Mouse (Mus musculus) heart, adult 2 months (tissue): ENCODE data around the gene Aph1c. TPM values are rescaled to one million over a fixed set of nuclear protein-coding genes. Genes with fewer than 3 reads are reported as not detected.

ENCODE experiments used
- DNase-seq, 2 experiments: peaks; one replicate each; pipeline ENCODE4 v3.0.0; 2021
- H3K27ac ChIP-seq: fragments of 200-600 bp; 2 replicates; pipeline ENCODE4 v1.8.1; 2022
- H3K27me3 ChIP-seq: fragments of 200-500 bp; 2 replicates; pipeline ENCODE4 v1.6.1; 2012; ENCODE audit warnings: mild to moderate bottlenecking, low read length, inconsistent platforms, mixed read lengths; ENCODE audit not compliant: control insufficient read depth, insufficient read depth
- H3K36me3 ChIP-seq: fragments of 200-500 bp; 2 replicates; pipeline ENCODE4 v1.6.1; 2012; ENCODE audit warnings: low read length, inconsistent platforms; ENCODE audit not compliant: control insufficient read depth, insufficient read depth
- H3K4me1 ChIP-seq: fragments of 200-500 bp; 2 replicates; pipeline ENCODE4 v1.6.1; 2011; ENCODE audit warnings: low read length; ENCODE audit not compliant: control insufficient read depth, insufficient read depth
- H3K4me3 ChIP-seq: fragments of 200-600 bp; 2 replicates; pipeline ENCODE4 v1.8.1; 2022
- H3K79me2 ChIP-seq: fragments of 200-500 bp; replicated peaks from 2 replicates; pipeline ENCODE4 v1.6.1; 2012; ENCODE audit warnings: mild to moderate bottlenecking, inconsistent platforms, low read length, moderate library complexity, mixed read lengths; ENCODE audit not compliant: control insufficient read depth, insufficient read depth
- H3K9ac ChIP-seq: fragments of 200-500 bp; 2 replicates; pipeline ENCODE4 v1.6.1; 2012; ENCODE audit warnings: low read depth, mild to moderate bottlenecking, control low read depth, inconsistent platforms, low read length, mixed read lengths
- CTCF ChIP-seq: fragments of 200-600 bp; IDR thresholded peaks from 2 replicates; pipeline ENCODE4 v1.8.1; 2022; ENCODE audit warnings: antibody characterized with exemption, mild to moderate bottlenecking, moderate library complexity
- EP300 ChIP-seq: fragments of 200-500 bp; IDR thresholded peaks from 2 replicates; pipeline ENCODE4 v1.6.1; 2011; ENCODE audit warnings: low read depth, low read length, control low read depth; ENCODE audit not compliant: insufficient read depth
- POLR2A ChIP-seq: fragments of 200-500 bp; IDR thresholded peaks from 2 replicates; pipeline ENCODE4 v1.6.1; 2011; ENCODE audit warnings: mild to moderate bottlenecking, low read depth, low read length, control low read depth; ENCODE audit not compliant: insufficient read depth
- WGBS: fragments of 180-500 bp; shearing (Covaris S2); methylation state at CpG from one replicate; pipeline ENCODE4 v1.1.7; 2018; 5-methylcytosine and 5-hydroxymethylcytosine counted together
- intact Hi-C: fragments of 180-260 bp; cut with DNase I; formaldehyde crosslinking; loops from one replicate; pipeline ENCODE4 v1.15.1; 2025
- polyA plus RNA-seq: library from polyadenylated mRNA; depleted of rRNA; stranded (reverse); fragments of >200 nt; gene quantifications from 2 replicates; pipeline ENCODE4 v1.2.3, GENCODE M21; 2012
- total RNA-seq, 2 experiments: library from RNA; stranded (reverse); gene quantifications; 2 replicates each; pipeline ENCODE4 v1.2.3; 2021

The Aph1c gene
- total and polyA plus RNA-seq, 3 experiments, result 0.43 to 1.2 (median 1.1) TPM

DNA sequence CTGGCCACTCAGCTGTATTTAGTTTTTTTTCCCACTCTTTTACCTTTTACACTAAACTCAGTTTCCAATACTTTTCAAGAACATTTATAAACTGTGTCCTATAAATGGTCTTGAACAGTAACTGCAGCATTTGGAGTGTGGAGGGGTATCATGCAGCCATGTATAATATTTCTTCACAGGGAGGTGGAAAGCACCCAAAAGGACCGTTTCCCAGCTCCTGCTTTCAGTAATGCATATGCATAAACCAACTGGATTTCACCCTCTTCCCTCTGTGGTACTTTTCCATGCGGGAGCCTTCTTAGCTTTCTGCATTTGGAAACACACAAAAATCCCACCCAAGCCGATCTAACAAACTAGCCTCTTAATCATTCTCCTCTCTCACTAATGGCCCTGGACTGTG is 30.2 kb upstream of the Aph1c start:
- intact Hi-C loops, result no loop called here
- no peaks in the 10 kb centered on the region for H3K27me3 ChIP-seq
- whole genome bisulfite sequencing, result 79% methylated on average over 3 of the region's 3 CpGs
- no peak overlapping the region for H3K9ac ChIP-seq
- H3K27ac ChIP-seq, result no peak overlapping the region
- H3K79me2 ChIP-seq, result 0 out of 2 replicates have a peak, but pooled peaks cover 3% of the 10 kb centered on the region
- peaks cover 11% of the 10 kb centered on the region for H3K4me1 ChIP-seq
- H3K4me3 ChIP-seq, result no peak overlapping the region
- H3K36me3 ChIP-seq, result peaks cover 7% of the 10 kb centered on the region
- TF ChIP-seq POLR2A (no peak), EP300 (no peak), CTCF (no peak; the same call in 1 of the 2 replicates)
- DNase-seq, result no peak

DNA sequence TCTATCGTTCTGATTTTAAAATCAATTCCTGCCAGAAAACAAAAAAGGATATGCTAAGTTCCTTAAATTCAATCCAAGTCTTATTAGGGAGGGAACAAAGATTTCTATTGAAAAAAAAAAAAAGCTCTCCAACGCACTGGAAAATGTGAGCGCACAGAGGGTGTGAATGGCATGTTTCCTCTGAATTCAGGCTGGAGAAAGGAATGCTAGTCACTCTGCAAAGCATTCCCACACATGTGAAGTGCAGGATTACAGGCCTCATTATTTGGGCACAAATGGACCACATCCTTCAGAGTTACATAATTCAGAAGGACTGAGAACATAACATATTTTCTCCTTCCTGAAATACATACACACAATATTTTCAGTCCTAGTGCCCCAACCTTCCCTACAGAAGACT is 28.9 kb upstream of the Aph1c start:
- no peaks in the 10 kb centered on the region for H3K27me3 ChIP-seq
- no peaks in the 10 kb centered on the region for H3K79me2 ChIP-seq
- intact Hi-C loops, result no loop called here
- peak overlapping the region; percentile 64 for H3K27ac ChIP-seq
- WGBS, result 43% methylated on average over 3 of the region's 3 CpGs
- H3K36me3 ChIP-seq, result peaks cover 7% of the 10 kb centered on the region
- no peak overlapping the region for H3K9ac ChIP-seq
- peak in 1 of 2 experiments; percentile 18 for DNase-seq
- peaks cover 9% of the 10 kb centered on the region for H3K4me1 ChIP-seq
- TF ChIP-seq POLR2A (no peak), CTCF (no peak), EP300 (no peak)
- no peak overlapping the region for H3K4me3 ChIP-seq

DNA sequence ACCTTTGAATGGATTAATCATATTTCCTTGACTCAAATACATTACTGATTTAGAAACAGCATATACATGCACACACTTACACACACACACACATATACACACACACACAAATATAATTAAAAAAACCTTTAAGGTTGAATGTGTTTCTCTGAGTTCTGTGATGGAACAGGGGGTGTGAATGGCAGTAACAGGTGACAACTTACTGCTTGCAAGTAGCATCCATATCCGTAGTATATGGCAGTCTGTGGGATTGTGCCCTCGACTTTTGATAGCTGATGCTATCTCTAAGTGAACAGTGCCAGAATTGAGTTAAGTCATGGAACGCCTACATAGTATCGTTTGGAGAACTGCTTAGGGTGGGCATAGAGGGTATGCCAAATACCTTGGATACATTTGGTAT is 27.7 kb upstream of the Aph1c start:
- no peaks in the 10 kb centered on the region for H3K27me3 ChIP-seq
- peaks cover 5% of the 10 kb centered on the region for H3K36me3 ChIP-seq
- WGBS, result 86% methylated on average over 4 of the region's 4 CpGs
- H3K27ac ChIP-seq, result no peak overlapping the region
- DNase-seq, result no peak
- intact Hi-C loops, result no loop called here
- TF ChIP-seq CTCF (no peak), EP300 (no peak), POLR2A (no peak)
- H3K4me1 ChIP-seq, result peaks cover 6% of the 10 kb centered on the region
- H3K4me3 ChIP-seq, result no peak overlapping the region
- no peaks in the 10 kb centered on the region for H3K79me2 ChIP-seq
- H3K9ac ChIP-seq, result no peak overlapping the region

DNA sequence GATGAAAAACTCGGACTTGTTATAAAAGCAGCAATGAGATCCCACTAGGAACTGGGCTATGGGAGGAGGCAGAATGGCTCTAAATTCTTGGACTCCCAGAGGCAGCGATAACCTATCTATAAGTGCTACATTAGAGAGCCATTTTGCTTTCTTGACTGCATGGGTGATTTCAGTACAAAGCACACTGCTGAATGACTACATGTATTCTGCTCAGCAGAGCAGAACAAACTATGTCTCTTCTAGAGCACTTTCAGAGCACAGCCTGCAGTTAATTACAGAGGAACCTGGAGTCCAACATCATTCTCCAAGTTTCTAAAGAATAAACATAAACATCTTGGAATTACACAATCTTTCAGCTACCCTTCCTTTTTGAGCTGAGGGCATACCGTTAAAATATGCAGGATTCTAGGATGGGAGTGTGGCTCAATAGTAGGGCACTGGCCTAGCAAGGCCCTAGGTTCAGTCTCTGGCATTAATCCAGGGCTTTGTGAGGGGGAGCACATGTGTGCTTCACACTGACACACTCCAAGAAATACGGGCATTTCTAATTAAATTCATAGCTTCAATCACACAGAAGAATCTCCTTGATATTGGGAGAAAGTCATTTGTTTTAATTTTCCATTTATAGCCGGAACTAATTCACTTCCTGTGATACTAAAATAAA is 26.7 kb upstream of the Aph1c start:
- intact Hi-C loops, result no loop called here
- H3K36me3 ChIP-seq, result peaks cover 5% of the 10 kb centered on the region
- no peak overlapping the region for H3K27ac ChIP-seq
- no peak overlapping the region for H3K4me3 ChIP-seq
- no peak for DNase-seq
- no peaks in the 10 kb centered on the region for H3K79me2 ChIP-seq
- H3K4me1 ChIP-seq, result peaks cover 6% of the 10 kb centered on the region
- 66% methylated on average over 5 of the region's 5 CpGs for WGBS
- H3K9ac ChIP-seq, result no peak overlapping the region
- TF ChIP-seq EP300 (no peak), CTCF (no peak), POLR2A (no peak)
- H3K27me3 ChIP-seq, result no peaks in the 10 kb centered on the region

DNA sequence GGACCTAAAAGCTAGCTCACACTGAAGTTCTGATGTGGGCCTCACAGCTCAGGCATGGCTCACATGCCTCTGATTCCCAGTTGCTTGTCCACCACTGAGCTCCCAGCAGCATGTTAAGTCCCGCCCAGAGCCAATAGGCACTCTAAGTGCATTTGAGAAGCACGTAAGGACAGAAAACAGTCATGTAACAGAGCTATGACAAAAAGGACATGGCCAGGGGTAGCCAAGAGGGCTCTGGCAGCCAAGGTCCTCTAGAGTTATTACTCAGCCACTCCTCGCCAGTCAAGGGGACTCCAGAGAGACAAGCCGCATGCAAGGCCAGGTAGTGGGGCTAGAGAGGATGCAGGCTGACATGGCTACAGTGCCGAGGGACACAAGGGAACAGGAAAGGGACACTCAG is 25.0 kb upstream of the Aph1c start:
- intact Hi-C loops, result loop anchor here (5.0 kb wide), 1 partner anchor 78 kb away; no protein-coding TSS in a partner anchor
- WGBS, result 94% methylated on average over 5 of the region's 5 CpGs

DNA sequence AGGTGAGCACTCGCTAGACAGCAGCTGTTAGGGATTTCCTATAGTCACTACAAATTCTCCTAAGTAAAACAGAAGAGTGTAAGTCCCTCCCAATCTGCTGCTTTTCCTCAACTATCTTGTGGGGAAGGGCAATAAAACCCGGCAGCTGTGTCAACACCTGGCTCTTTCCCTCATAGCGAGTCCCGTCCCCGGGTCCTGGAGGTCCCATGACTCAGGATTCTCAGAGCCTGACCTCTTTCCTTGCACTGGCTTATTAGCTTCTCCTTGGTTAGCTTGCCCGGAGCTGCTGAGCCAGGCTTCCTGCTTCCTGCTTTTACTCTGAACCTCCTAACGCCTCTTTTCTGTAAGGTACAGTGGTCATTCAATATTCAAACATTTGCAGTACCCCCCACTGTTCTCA is 21.3 kb upstream of the Aph1c start:
- 51% methylated on average over 7 of the region's 7 CpGs for WGBS
- Histone ChIP-seq H3K4me3 (no peak overlapping the region), H3K27ac (no peak overlapping the region), H3K4me1 (no peaks in the 10 kb centered on the region; the same call in 1 of the 2 replicates), H3K9ac (no peak overlapping the region), H3K36me3 (no peaks in the 10 kb centered on the region), H3K27me3 (no peaks in the 10 kb centered on the region), H3K79me2 (no peaks in the 10 kb centered on the region)
- no peak for DNase-seq
- intact Hi-C loops, result loop anchor here (5.0 kb wide), 1 partner anchor 81 kb away; no protein-coding TSS in a partner anchor
- no peak for TF ChIP-seq POLR2A

More for the DNA sequence above, 25.0 kb upstream of the Aph1c start:
- Histone ChIP-seq H3K27ac (no peak overlapping the region), H3K27me3 (no peaks in the 10 kb centered on the region), H3K4me1 (peaks cover 3% of the 10 kb centered on the region), H3K4me3 (no peak overlapping the region), H3K9ac (no peak overlapping the region), H3K36me3 (peaks cover 5% of the 10 kb centered on the region), H3K79me2 (no peaks in the 10 kb centered on the region)
- TF ChIP-seq POLR2A, result no peak
- TF ChIP-seq EP300, result no peak
- no peak for TF ChIP-seq CTCF
- no peak for DNase-seq

DNA sequence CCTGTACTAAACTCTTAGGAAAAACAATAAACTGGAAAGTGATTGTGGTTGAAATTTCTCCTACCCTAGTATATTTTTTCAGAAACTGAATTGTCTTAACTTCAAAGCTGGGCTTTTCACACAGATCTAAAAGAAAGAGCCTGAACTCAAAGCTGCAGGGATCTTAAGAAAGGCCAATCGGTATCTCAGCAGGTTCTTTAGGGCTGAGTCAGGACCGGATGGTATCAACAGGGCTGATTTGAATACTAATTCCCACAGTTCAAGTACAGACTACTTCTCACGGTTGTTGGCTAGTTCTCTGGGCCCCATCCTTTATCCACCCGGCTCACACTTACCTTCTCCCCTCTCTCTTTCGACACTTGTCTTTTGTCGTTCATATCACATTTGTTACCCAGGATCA is 18.1 kb upstream of the Aph1c start:
- Histone ChIP-seq H3K27ac (no peak overlapping the region), H3K4me1 (no peaks in the 10 kb centered on the region; the same call in 1 of the 2 replicates), H3K27me3 (no peaks in the 10 kb centered on the region), H3K9ac (no peak overlapping the region), H3K79me2 (no peaks in the 10 kb centered on the region), H3K4me3 (no peak overlapping the region), H3K36me3 (no peaks in the 10 kb centered on the region)
- no peak for DNase-seq
- WGBS, result 72% methylated on average over 6 of the region's 6 CpGs
- no peak for TF ChIP-seq EP300
- TF ChIP-seq POLR2A, result no peak
- TF ChIP-seq CTCF, result no peak
- intact Hi-C loops, result no loop called here
